Mouse (Mus musculus) embryonic fibroblast, embryonic 13.5 days (primary cell): ENCODE data around the gene Iqca.

Experiments used
- CTCF ChIP-seq: IDR thresholded peaks from 2 replicates; pipeline ENCODE4 v1.5.1; 2011; ENCODE audit warnings: mild to moderate bottlenecking, control low read depth, low read length, moderate library complexity, borderline replicate concordance; ENCODE audit not compliant: insufficient read depth
- POLR2A ChIP-seq: IDR thresholded peaks from 2 replicates; pipeline ENCODE4 v1.6.1; 2011; ENCODE audit warnings: low read depth, mild to moderate bottlenecking, control low read depth, low read length, moderate library complexity

DNA sequence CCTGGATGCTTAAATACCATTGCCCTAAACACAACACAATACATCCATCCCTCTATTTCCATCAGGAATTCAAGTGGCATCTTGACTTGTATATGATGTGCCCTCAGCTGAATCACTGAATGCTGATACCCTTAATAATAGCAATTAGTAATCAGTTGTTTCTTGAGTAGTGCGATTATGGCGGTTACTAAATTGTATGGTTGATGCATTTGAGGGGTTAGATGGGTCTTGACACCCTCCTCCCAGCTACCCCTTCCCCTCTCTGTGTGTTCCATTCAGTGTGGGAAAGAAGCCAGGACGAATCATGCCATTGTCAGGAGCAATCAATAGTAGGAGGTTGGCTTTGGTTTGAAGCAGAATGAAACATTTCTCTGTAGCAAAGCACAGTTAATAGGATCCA lies 144.0 kb downstream of the Iqca start:
- TF ChIP-seq CTCF (no peak), POLR2A (no peak)
